Mouse (Mus musculus): ENCODE data around the gene Gm28553.
"Not testable (repeated sequence)": the region's sequence is repeated elsewhere in the genome, so short reads cannot be mapped to it uniquely, and the experiment has no call there.

Gene Gm28553

GRCm38 (mm10) chrY:48856197-48856596 is at the start of gene Gm28553:
Gm28553 (plus strand) TSS chrY:48856497.
- not testable (repeated sequence) for DNase-seq (ENCODE audit: low spot score)

All from urinary bladder, postnatal 25 days (tissue).